Mouse (Mus musculus) C2C12 (cell line): ENCODE data around the gene Myg1.

ENCODE experiments used
- CTCF ChIP-seq: IDR thresholded peaks from one replicate; pipeline ENCODE4 v1.5.1; 2011; ENCODE audit not compliant: control insufficient read depth, insufficient read depth, insufficient read length
- FOSL1 ChIP-seq: IDR thresholded peaks from one replicate; pipeline ENCODE4 v1.8.0; 2011; ENCODE audit warnings: mild to moderate bottlenecking, low read length; ENCODE audit not compliant: poor library complexity, insufficient read depth, severe bottlenecking

DNA sequence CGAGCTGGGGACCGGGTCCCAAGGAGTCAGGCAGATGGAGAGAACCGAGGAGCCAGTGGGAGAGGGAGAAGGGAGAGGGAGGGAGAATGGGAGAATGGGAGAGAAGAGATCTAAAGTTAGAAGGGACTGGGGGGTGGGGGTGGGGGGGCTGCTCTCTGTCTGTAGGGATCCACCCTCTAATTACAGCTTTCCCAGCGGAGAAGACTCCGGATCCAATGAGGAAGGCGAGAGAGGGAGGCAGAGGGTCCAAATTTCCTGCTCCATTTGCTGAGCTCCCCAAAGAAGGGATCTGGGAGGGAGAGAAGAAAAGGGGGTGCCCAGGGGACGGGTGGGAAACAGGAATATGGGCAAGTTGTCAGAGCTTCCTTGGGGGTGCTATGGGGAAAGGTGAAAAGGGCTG, 34.7 kb downstream of the Myg1 start:
- TF ChIP-seq CTCF (no peak), FOSL1 (no peak)
